ENCODE assay signal across 8 mouse cellular contexts in the genomic region with DNA sequence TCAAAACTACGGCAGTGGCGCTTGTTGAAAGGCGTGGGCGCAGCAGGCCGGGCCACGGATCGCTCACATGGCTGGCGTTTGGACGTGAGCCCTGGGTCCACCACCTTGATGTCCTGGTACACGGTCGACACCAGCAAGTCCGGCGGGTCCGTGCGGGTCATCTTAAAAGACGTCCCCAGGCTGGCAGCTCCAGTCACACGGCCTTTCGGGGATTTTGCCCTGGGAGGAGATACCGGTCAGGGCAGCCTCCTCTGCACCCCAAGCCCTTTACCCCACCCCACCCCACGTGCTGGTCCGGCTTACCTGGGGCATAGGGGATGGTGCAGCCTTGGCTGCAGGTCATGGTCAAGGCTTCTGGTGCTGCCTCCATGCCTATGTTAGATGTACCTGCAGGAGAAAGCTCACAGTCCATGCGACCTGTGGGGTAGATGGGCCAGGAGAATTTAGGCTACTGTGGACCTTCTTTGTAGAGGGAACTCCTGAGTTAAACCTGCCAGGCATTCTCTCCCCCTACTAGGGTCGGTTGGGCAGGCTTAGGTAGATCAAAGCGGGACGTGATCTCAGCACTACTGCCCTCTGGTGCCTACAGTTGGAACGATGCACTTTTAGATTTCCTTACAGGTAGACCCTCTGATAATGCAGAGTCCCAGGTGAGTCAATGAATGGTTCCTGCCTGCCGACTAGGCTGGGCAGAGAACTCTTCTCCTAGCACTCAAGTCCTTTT. TPM values are rescaled to one million over a fixed set of nuclear protein-coding genes. Genes with fewer than 3 reads are reported as not detected.
DNase-seq lines count a peak whose midpoint lies in the region; ATAC-seq and TF ChIP-seq lines count a peak whose summit lies in the region.

No protein-coding gene starts in this region.

- no peak for TF ChIP-seq POLR2A in bone marrow, adult 2 months (IDR thresholded peaks at IDR 0.05; ENCODE audit: borderline replicate concordance, control insufficient read depth, low read depth, low read length)
- no peak for TF ChIP-seq POLR2A in lung, adult 2 months (IDR thresholded peaks at IDR 0.05; ENCODE audit: borderline replicate concordance, extremely low read depth, low read depth, low read length)

- no peak overlapping the region for H3K27ac ChIP-seq in bone marrow, adult 2 months (ENCODE audit: control insufficient read depth, insufficient read depth, low read depth, low read length, poor library complexity)
- H3K27ac ChIP-seq in forebrain, embryonic 11.5 days (ENCODE audit: low read depth, low read length): no peak overlapping the region

- peak; percentile 17 for DNase-seq in gastrocnemius, postnatal 14 days
- DNase-seq in gastrocnemius, postnatal 25 days: no peak
- DNase-seq in forebrain, embryonic 11.5 days (ENCODE audit: low spot score): no peak
- DNase-seq in kidney, adult 9 months: peak; percentile 66
- DNase-seq in lung, adult 2 months: peak; percentile 43
- peak; percentile 55 for DNase-seq in retina, postnatal 1 day

- H3K36me3 ChIP-seq in forebrain, embryonic 11.5 days (ENCODE audit: control insufficient read depth, insufficient read depth, low read length): peaks cover 2% of the 10 kb centered on the region; the same call in 1 of the 2 replicates

- no peaks in the 10 kb centered on the region for H3K9me3 ChIP-seq in forebrain, embryonic 11.5 days (ENCODE audit: control insufficient read depth, low read length)

- 8% methylated on average over 27 of the region's 27 CpGs for WGBS in bone marrow, adult 2 months
- 5% methylated on average over 27 of the region's 27 CpGs for WGBS in forebrain, embryonic 11.5 days
- 5% methylated on average over 27 of the region's 27 CpGs for WGBS in lung, adult 2 months

- H3K4me2 ChIP-seq in forebrain, embryonic 11.5 days (ENCODE audit: low read depth, low read length, severe bottlenecking): 0 out of 2 replicates have a peak overlapping the region, but pooled peaks have one; percentile 15

- intact Hi-C loops in gastrocnemius, postnatal 14 days (cut with DNase I; ENCODE audit: low total_unique reads): loop anchor here (10.0 kb wide), 1 partner anchor 65 kb away; no protein-coding TSS in a partner anchor

- ATAC-seq in forebrain, embryonic 11.5 days (replicated peaks; ENCODE audit: low FRiP score): no peak
- ATAC-seq in erythroid progenitor cell, adult 5-6 weeks (replicated peaks; ENCODE audit: low FRiP score, poor library complexity, severe bottlenecking): no peak

- TF ChIP-seq CTCF in bone marrow, adult 2 months (IDR thresholded peaks at IDR 0.05; ENCODE audit: control insufficient read depth, insufficient read depth, low read length): peak; percentile 55
- peak; percentile 67 for TF ChIP-seq CTCF in lung, adult 2 months (IDR thresholded peaks at IDR 0.05; ENCODE audit: insufficient read depth, low read length)

- H3K4me1 ChIP-seq in bone marrow, adult 2 months (ENCODE audit: control insufficient read depth, insufficient read depth, low read length): peaks cover 4% of the 10 kb centered on the region
- H3K4me1 ChIP-seq in forebrain, embryonic 11.5 days (replicated peaks; ENCODE audit: control insufficient read depth, insufficient read depth, low read length): peaks cover 22% of the 10 kb centered on the region
- peaks cover 20% of the 10 kb centered on the region for H3K4me1 ChIP-seq in lung, adult 2 months (ENCODE audit: control insufficient read depth, insufficient read depth, low read length)

- no peak overlapping the region for H3K4me3 ChIP-seq in bone marrow, adult 2 months (replicated peaks; ENCODE audit: control insufficient read depth, low read depth, low read length)
- H3K4me3 ChIP-seq in forebrain, embryonic 11.5 days (ENCODE audit: low read depth, low read length): no peak overlapping the region
- no peak overlapping the region for H3K4me3 ChIP-seq in lung, adult 2 months (replicated peaks; ENCODE audit: extremely low read depth, low read depth, low read length)

- H3K27me3 ChIP-seq in forebrain, embryonic 11.5 days (ENCODE audit: control insufficient read depth, insufficient read depth, low read length): peaks cover 58% of the 10 kb centered on the region

- H3K9ac ChIP-seq in forebrain, embryonic 11.5 days (ENCODE audit: low read length): no peak overlapping the region

RNA-seq across cellular contexts. Expression of gene Ajm1, which starts 1.7 kb away (rescaled TPM):
- under 1 TPM in 1 of 2 experiments, not detected in 1; 0.10 TPM for total RNA-seq in gastrocnemius, postnatal 14 days (2021)
- not detected for total RNA-seq in gastrocnemius, postnatal 25 days (2021)
- 0.34 and 0.92 TPM in 2 replicates for polyA plus RNA-seq in bone marrow, adult 2 months (2011; ENCODE audit: insufficient read depth, insufficient read length, low replicate concordance, missing spikeins)
- polyA plus RNA-seq in forebrain, embryonic 11.5 days (2014; fragmentation: Nextera tagmentation; extraction: Ambion mirVana): 0.28 and 0.69 TPM in 2 replicates
- 0.31 and 0.34 TPM in 2 replicates for polyA plus RNA-seq in lung, adult 2 months (2012; rRNA removed)
- 0.36 TPM in 1 of 2 replicates, not detected in the other for total RNA-seq in erythroid progenitor cell, adult 5-6 weeks (2015; ENCODE audit: low replicate concordance)
- total RNA-seq in erythroid progenitor cell, adult 5-6 weeks (2017; ENCODE audit: low replicate concordance): not detected in 2 replicates

RNA-seq across cellular contexts. Expression of gene Phpt1, which starts 4.9 kb away (rescaled TPM):
- total RNA-seq in gastrocnemius, postnatal 14 days (2021): 10 to 100 TPM; 42.6 to 44.8 TPM
- total RNA-seq in gastrocnemius, postnatal 25 days (2021): 10 to 100 TPM; 50.1 to 53.7 TPM
- 12.3 and 16.4 TPM in 2 replicates for polyA plus RNA-seq in bone marrow, adult 2 months (2011; ENCODE audit: insufficient read depth, insufficient read length, low replicate concordance, missing spikeins)
- polyA plus RNA-seq in forebrain, embryonic 11.5 days (2014; fragmentation: Nextera tagmentation; extraction: Ambion mirVana): 144 and 164 TPM in 2 replicates
- polyA plus RNA-seq in lung, adult 2 months (2012; rRNA removed): 32.7 and 59.6 TPM in 2 replicates
- 3.6 TPM in 1 of 2 replicates, not detected in the other for total RNA-seq in erythroid progenitor cell, adult 5-6 weeks (2015; ENCODE audit: low replicate concordance)
- total RNA-seq in erythroid progenitor cell, adult 5-6 weeks (2017; ENCODE audit: low replicate concordance): 1.1 TPM in 1 of 2 replicates, not detected in the other

RNA-seq across cellular contexts. Expression of gene Mamdc4, which starts 5.3 kb away (rescaled TPM):
- under 1 TPM; 0.68 to 0.80 TPM for total RNA-seq in gastrocnemius, postnatal 14 days (2021)
- total RNA-seq in gastrocnemius, postnatal 25 days (2021): 1 to 10 TPM; 1.7 to 3.2 TPM
- polyA plus RNA-seq in bone marrow, adult 2 months (2011; ENCODE audit: insufficient read depth, insufficient read length, low replicate concordance, missing spikeins): 1.1 and 9.7 TPM in 2 replicates
- 1.3 and 5.0 TPM in 2 replicates for polyA plus RNA-seq in forebrain, embryonic 11.5 days (2014; fragmentation: Nextera tagmentation; extraction: Ambion mirVana)
- 10.2 and 11.5 TPM in 2 replicates for polyA plus RNA-seq in lung, adult 2 months (2012; rRNA removed)
- 0.72 TPM in 1 of 2 replicates, not detected in the other for total RNA-seq in erythroid progenitor cell, adult 5-6 weeks (2015; ENCODE audit: low replicate concordance)
- total RNA-seq in erythroid progenitor cell, adult 5-6 weeks (2017; ENCODE audit: low replicate concordance): 2.6 TPM in 1 of 2 replicates, not detected in the other

RNA-seq across cellular contexts. Expression of gene Edf1, which starts 22.3 kb away (rescaled TPM):
- 100 to 1,000 TPM; 164 to 173 TPM for total RNA-seq in gastrocnemius, postnatal 14 days (2021)
- 100 to 1,000 TPM; 142 to 162 TPM for total RNA-seq in gastrocnemius, postnatal 25 days (2021)
- 46.6 and 73.8 TPM in 2 replicates for polyA plus RNA-seq in bone marrow, adult 2 months (2011; ENCODE audit: insufficient read depth, insufficient read length, low replicate concordance, missing spikeins)
- polyA plus RNA-seq in forebrain, embryonic 11.5 days (2014; fragmentation: Nextera tagmentation; extraction: Ambion mirVana): 353 and 371 TPM in 2 replicates
- 94.0 and 106 TPM in 2 replicates for polyA plus RNA-seq in lung, adult 2 months (2012; rRNA removed)
- 70.3 and 72.1 TPM in 2 replicates for total RNA-seq in erythroid progenitor cell, adult 5-6 weeks (2015; ENCODE audit: low replicate concordance)
- 58.1 and 65.0 TPM in 2 replicates for total RNA-seq in erythroid progenitor cell, adult 5-6 weeks (2017; ENCODE audit: low replicate concordance)

RNA-seq across cellular contexts. Expression of gene Rabl6, which starts 28.4 kb away (rescaled TPM):
- total RNA-seq in gastrocnemius, postnatal 14 days (2021): 10 to 100 TPM; 39.5 to 41.0 TPM
- 10 to 100 TPM; 63.5 to 67.8 TPM for total RNA-seq in gastrocnemius, postnatal 25 days (2021)
- 33.4 and 38.2 TPM in 2 replicates for polyA plus RNA-seq in bone marrow, adult 2 months (2011; ENCODE audit: insufficient read depth, insufficient read length, low replicate concordance, missing spikeins)
- polyA plus RNA-seq in forebrain, embryonic 11.5 days (2014; fragmentation: Nextera tagmentation; extraction: Ambion mirVana): 77.1 and 81.5 TPM in 2 replicates
- 53.4 and 62.2 TPM in 2 replicates for polyA plus RNA-seq in lung, adult 2 months (2012; rRNA removed)
- total RNA-seq in erythroid progenitor cell, adult 5-6 weeks (2015; ENCODE audit: low replicate concordance): 6.5 and 23.1 TPM in 2 replicates
- 9.3 and 20.5 TPM in 2 replicates for total RNA-seq in erythroid progenitor cell, adult 5-6 weeks (2017; ENCODE audit: low replicate concordance)

Comparison
In these comparisons a context has a peak if more than half of its experiments do, and no peak if none do; other contexts are left out.
1. DNase-seq: peak in gastrocnemius, postnatal 14 days (single experiment), kidney, adult 9 months (single experiment), lung, adult 2 months (single experiment) and retina, postnatal 1 day (single experiment); none in gastrocnemius, postnatal 25 days (single experiment) and forebrain, embryonic 11.5 days (single experiment).
2. RNA of gene Phpt1, which starts 4.9 kb away (total RNA-seq): 50.1 to 53.7 TPM in gastrocnemius, postnatal 25 days and 42.6 to 44.8 TPM in gastrocnemius, postnatal 14 days; 1.1 to 3.6 TPM in erythroid progenitor cell, adult 5-6 weeks; every median in the first group is over 4 times any median in the second.